Mouse (Mus musculus) spleen, postnatal 4 days (tissue): ENCODE data around the gene Tex28.
A peak's percentile ranks its signal among the peaks of the same experiment; 100 is the strongest.
"Not testable (repeated sequence)": the region's sequence is repeated elsewhere in the genome, so short reads cannot be mapped to it uniquely, and the experiment has no call there.

Experiments
- DNase-seq, 2 experiments: peaks; one replicate each; pipeline ENCODE4 v3.0.0; 2022; ENCODE audit warnings: low spot score in 2 of 2

Tex28 gene

GRCm38 (mm10) chrX:74167738-74168137, at the start of gene Tex28:
Gene Tex28, minus strand, starts transcription at chrX:74167838.
- no peak for DNase-seq

DNA sequence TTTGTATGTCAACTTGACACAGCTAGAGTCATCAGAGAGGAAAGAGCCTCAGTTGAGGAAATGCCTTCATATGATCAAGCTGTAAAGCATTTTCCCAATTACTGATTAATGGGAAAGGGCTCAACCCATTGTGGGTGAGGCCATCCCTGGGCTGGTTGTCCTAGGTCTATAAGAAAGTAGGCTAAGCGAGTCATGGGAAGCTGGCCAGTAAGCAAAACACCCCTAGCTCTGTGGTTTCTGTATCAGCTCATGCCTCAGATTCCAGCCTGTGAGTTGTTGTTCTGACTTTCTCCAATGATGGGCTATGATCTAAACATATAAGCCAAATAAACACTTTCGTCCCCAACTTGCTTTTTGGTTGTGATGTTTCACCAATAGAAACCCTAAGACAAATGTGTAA, 35.9 kb upstream of the Tex28 start:
- DNase-seq: no peak

DNA sequence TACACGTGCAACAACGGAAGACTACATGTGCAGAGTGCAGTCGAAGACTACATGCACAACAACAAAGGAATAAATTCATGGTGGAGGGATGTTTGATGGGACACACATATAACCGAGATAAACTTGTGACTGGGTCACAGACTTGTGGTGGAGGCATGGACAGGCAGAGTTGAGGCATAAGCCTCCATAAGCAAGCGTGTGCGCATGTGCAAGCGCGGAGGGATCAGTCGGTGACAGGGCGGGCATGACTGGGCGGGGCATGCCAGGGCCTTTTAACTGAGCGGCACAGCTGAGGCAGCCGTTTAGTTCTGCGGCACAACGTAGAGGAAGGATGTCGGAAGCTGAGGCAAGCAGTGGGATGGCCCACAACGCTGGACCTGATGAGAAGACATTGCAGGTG, 9.3 kb upstream of the Tex28 start, which contains the start of gene Tktl1:
Tktl1 (plus strand) TSS at position 301 of the 400 bp plus-strand sequence.
- no peak for DNase-seq

DNA sequence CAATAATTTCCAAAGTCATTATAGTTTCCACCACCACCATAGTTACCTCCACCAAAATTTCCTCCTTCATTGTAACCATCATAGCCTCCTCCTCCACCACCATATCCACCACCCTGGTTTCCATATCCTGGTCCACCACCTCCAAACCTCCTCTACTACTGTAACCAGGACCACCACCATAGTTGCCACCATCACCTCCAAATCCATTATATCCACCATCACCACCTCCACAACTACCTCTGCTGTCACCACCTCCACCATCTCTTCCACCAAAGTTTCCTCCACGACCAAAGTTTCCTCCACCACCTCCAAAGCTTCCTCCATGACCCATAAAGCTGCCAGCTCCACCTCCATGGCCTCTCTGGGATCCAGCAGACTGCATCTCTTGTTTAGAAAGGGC, 32.4 kb downstream of the Tex28 start, which contains the start of gene Mecp2:
Mecp2 (minus strand) TSS at position 101 of the 400 bp plus-strand sequence.
- not testable (repeated sequence) for DNase-seq

- DNase-seq: no peak
These were observed 40.5 kb downstream of the Tex28 start, which contains the start of gene Opn1mw for GRCm38 (mm10) chrX:74127164-74127563. Gene Opn1mw, plus strand, starts transcription at chrX:74127464.

- peak; percentile 14 to 65 for DNase-seq
These were observed 42.7 kb downstream of the Tex28 start for GRCm38 (mm10) chrX:74124975-74125374.

GRCm38 (mm10) chrX:74115511-74115910, 52.1 kb downstream of the Tex28 start:
- DNase-seq: peak; percentile 54 to 75

DNA sequence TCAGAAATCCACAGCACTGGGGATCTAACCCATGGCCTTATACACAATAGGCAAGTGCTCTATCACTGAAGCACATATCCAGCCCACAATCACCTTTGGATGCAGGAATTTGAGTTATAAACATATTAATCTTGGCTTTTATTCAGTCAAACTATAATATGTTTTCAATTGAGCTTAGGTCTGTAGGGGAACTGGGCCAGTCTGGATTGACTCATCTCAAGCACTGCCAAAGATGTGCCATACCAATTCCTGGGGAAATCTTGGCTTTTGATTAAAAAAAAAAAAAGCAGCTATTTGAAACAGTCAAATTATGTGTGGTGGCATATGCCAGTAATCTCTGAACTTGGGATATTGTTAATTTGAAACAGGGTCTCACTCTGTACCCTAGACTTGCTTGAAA, 53.6 kb downstream of the Tex28 start:
- DNase-seq: no peak

GRCm38 (mm10) chrX:74108747-74109146, 58.9 kb downstream of the Tex28 start:
- DNase-seq: no peak

DNA sequence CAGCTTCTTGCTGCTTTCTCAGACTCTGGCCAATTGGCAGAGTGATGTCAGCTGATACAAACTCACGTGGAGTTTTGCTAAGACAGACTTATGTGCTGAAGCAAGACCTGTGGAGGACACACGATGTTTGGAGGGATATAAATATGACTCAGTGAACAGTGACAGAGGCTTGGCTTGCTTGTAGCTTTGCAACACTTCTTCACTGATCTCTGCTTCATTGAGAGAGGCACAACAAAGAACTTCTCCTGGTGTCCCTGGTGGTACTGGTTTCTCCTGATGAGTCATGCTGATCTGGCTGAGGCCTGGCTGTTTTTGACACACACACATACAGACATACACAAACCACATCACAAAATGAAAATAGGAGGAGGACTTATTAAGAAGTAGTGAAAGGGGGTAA, 61.7 kb downstream of the Tex28 start:
- DNase-seq: no peak

GRCm38 (mm10) chrX:74103457-74104188, 64.0 kb downstream of the Tex28 start:
- no peak for DNase-seq
